Mouse (Mus musculus) v-Abl transformed pro-B cells (cell line): ENCODE results near the gene Egln2.

ENCODE experiments used
- in situ Hi-C, 2 experiments: fragments of 400-800 bp; cut with MboI; formaldehyde crosslinking; loops; one replicate each; pipeline ENCODE4 v1.15.1; 2025; ENCODE audit not compliant: unreplicated experiment in 2 of 2

The Egln2 gene

DNA sequence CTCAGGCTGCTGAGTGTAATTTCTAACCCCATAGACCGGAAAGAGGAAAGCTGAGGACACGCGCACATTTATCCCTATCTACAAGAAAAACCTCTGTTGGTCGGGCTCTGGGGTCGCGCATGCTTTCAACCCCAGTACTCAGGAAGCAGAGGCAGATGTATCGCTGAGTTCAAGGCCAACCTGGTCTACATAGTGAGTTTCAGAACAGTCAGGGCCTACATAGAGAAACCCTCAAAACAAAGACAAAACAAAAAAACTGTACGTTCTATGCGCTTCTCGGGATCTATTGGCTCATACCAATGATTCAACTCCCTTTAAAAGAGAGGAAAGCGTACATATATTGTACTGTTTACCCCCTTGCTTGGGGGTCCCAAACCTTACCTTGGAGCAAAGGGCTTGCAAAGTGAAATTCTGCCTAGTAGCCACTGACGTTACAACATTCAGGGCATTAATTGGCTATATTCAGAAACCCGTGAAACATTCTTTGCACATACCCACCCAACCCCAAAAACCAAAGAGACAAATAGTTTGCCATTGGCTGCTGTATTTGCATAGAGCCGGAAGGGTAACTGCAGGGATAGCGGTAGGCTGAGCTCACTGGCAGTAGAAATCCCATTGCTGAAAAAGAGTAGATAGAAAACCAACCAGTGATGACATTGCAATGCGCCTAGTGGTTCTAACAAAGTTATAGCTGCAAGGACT is 12.8 kb upstream of the Egln2 start:
- in situ Hi-C loops: loop anchor here in 1 of 2 experiments (25.0 kb wide), 1 partner anchor 408 kb away; the partner anchor contains the start of gene Akt2

GRCm38 (mm10) chr7:27178324-27179216 is 12.0 kb upstream of the Egln2 start, which contains the start of gene Rab4b:
Gene Rab4b, minus strand, starts transcription at chr7:27178896.
- in situ Hi-C loops: loop anchor here in 1 of 2 experiments (25.0 kb wide), 1 partner anchor 409 kb away; the partner anchor contains the start of gene Akt2

DNA sequence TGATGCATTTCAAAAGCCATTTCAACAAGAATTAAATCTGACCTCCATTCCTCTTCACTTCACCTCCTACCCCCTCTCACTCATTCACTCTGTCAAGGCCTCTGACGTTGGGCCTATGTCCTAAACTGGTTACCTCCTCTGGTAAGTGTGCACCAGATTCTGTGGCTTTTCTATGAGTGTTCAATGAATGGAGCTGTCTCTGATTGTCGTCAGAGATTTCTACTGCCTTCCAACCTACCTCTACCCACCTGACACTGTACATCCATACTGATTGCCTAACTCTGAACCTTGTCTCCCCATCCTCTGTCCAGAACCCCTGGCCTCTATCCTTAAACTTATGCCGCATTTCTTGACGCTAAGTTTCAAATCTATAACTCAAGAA is 11.3 kb upstream of the Egln2 start:
- in situ Hi-C loops: loop anchor here in 1 of 2 experiments (25.0 kb wide), 1 partner anchor 409 kb away; the partner anchor contains the start of gene Akt2

DNA sequence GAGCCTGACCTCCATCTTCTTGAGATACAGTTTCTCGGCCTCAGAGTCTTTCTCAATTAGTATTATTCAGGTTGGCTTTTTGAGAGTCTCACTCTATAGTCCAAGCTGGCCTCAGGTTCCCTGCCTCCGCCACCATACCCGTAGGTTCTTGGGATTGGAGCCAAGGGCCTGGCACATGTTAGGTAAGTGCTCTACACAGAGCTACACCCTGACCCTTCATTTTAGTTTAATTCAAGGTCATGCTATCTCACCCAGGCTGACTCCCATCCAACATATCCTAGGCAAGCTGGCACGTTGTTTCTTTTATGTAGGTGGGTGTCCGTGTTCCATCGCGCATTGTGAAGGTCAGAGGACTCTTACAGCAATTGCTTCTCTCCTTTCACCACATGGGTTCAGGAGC is 8.3 kb upstream of the Egln2 start:
- in situ Hi-C loops: loop anchor here in 1 of 2 experiments (25.0 kb wide), 2 partner anchors 412 to 1012 kb away; partner anchors contain the start of genes Akt2 and Dyrk1b

GRCm38 (mm10) chr7:27174496-27174895 is 7.9 kb upstream of the Egln2 start:
- in situ Hi-C loops: loop anchor here in 1 of 2 experiments (25.0 kb wide), 1 partner anchor 1013 kb away; the partner anchor contains the start of gene Dyrk1b

- in situ Hi-C loops: loop anchor here in 1 of 2 experiments (25.0 kb wide), 1 partner anchor 1016 kb away; the partner anchor contains the start of gene Dyrk1b
These were observed 4.4 kb upstream of the Egln2 start for GRCm38 (mm10) chr7:27170981-27171380.

DNA sequence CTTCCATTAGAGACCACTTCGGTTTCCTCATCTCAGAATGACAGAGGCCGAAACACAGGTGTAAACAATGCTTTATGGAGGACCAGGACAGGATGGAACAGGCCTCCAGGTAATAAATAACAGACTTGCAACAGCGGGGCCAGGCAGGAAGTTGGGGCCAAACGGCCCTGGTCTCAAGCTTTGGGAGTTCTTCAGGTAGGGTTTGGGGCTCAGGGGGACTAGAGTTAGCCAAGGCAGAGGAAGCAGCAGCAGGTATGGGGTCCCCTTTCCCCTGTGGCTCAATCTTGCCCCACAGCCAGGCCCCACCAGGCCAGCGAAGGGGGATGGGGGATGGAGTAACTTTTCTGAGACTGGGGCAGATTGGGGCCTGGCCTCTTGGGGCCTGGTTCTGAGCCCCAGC is 1.8 kb upstream of the Egln2 start:
- in situ Hi-C loops: loop anchor here in 1 of 2 experiments (25.0 kb wide), 1 partner anchor 1019 kb away; the partner anchor contains the start of gene Dyrk1b

DNA sequence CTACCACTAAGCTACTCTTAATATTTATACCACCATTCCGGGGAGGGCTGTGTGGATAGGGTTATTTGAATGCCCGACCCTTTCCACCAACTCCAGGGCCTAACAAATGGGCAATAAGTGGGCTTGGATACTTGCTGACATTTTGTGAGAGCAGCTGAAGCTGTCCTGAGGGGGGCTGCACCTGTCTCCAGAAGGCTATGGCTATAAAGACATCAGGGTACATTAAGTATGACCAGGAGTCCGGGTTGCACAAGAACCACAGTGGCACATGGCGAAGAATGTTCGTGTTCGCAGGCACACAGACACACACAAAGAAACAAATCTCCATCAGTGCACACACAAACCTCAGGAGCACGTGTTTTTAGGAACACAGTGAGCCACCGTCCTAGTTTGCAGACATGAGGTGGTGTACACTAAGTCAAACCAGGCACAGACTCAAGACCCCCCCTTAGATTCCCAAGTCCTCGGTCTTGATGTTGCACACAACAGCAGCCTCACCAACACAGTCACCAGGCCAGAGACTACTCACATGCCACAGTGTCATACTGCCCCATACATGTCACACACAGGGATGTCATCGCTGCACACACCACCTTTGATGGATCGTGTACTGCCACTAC is 983 bp upstream of the Egln2 start:
- in situ Hi-C loops: loop anchor here in 1 of 2 experiments (25.0 kb wide), 1 partner anchor 1020 kb away; the partner anchor contains the start of gene Dyrk1b

DNA sequence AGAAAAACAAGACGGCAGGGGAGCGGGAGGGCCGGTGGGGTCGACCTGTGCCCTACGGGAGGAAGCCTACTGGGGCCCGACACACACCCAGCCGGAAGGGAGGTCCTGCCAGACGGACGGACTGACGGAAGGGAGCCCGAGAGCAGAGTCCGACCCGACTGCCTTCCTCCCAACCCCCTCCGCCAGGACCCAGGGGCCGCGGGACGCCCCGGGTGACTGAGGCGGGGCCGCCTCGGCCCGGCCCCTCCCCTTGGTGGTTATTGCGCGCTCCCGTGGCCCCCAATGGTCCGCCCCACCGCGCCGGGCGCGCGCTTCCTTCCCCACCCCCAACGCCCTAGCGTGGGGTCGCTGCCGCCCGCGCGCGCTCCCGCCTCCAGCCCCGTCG is 381 bp downstream of the Egln2 start:
- in situ Hi-C loops: loop anchor here in 1 of 2 experiments (25.0 kb wide), 1 partner anchor 1021 kb away; the partner anchor contains the start of gene Dyrk1b

GRCm38 (mm10) chr7:27165696-27166095 is 906 bp downstream of the Egln2 start:
- in situ Hi-C loops: loop anchor here in 1 of 2 experiments (25.0 kb wide), 1 partner anchor 1022 kb away; the partner anchor contains the start of gene Dyrk1b

- in situ Hi-C loops: loop anchor here in 1 of 2 experiments (25.0 kb wide), 1 partner anchor 1022 kb away; the partner anchor contains the start of gene Dyrk1b
These were observed 1.5 kb downstream of the Egln2 start for GRCm38 (mm10) chr7:27165007-27165655.

GRCm38 (mm10) chr7:27164112-27164947 is 2.3 kb downstream of the Egln2 start:
- in situ Hi-C loops: loop anchor here (5.0 to 25.0 kb wide), 3 partner anchors 113 to 1023 kb away; partner anchors contain the start of genes Dyrk1b (in 1 of the 2) and Zfp607b (in 1 of the 2)

DNA sequence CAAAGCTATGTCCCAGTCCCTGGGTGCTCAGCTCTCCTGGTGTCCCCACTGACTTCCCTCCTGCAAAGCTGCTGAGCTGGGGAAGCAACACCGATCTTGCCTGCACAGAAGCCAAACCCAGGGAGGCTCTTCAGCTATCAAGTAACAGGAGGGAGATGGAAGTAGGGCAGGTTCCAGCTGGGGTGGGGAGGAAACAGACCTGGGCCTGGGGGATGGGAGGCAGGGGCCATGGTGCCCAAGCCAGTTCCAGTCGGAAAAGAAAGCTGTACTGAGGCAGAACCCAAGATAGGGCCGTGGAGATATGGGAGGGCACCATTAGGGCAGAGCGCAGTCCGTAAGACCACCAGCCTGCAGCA is 3.2 kb downstream of the Egln2 start:
- in situ Hi-C loops: loop anchor here (5.0 to 25.0 kb wide), 3 partner anchors 114 to 1024 kb away; partner anchors contain the start of genes Dyrk1b (in 1 of the 2) and Zfp607b (in 1 of the 2)

DNA sequence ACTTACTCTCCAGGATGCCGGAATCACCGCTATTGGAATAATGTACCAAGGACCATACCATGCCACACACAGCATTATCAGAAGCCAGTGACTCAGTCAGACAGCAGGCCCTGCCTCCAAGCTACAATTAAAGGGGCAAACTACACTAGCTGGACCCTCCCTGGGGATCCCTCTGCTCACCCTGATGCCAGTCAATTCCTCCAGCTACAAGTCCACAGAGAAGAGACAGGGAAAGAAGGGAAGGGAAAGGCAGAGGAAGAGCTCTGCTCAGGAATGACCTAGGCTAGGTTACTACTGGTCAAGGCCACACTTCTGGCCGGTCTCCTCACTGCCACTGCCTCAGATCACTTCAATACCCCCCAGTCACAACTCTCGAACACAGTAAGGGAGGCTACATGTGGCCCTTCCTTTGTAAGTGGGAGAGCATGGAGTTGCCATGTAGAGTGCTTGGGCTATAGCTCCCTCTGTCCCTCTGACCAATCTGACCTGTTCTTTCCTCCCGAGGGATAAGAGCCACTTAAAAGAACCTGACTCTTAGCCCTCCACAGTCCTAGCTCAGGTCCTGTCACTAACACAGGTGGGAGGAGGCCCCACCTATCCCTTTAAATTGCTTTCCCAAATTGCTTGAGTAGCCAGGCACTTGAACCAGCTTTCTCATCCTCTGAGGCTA is 3.7 kb downstream of the Egln2 start:
- in situ Hi-C loops: loop anchor here (5.0 to 25.0 kb wide), 3 partner anchors 114 to 1024 kb away; partner anchors contain the start of genes Dyrk1b (in 1 of the 2) and Zfp607b (in 1 of the 2)

DNA sequence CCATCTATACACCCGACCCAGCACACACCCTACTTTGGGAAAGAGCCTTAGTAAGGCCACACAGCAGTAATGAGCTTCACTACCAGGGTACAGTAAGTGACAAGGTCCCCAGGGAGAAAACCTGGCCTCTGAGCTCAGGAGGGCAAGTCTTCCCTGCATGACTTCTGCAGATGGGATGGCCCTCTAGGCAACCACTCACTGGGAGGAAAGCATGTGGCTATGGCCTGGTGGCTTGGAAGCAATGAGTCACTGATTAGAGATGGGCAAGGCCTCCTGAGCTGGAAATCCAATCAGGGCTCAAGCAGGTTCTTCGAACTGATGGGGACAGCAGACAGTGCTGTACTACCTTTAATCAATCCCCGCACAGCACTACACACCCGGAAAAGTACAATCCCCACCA is 4.9 kb downstream of the Egln2 start:
- in situ Hi-C loops: loop anchor here (5.0 to 25.0 kb wide), 3 partner anchors 116 to 1026 kb away; partner anchors contain the start of genes Dyrk1b (in 1 of the 2) and Zfp607b (in 1 of the 2)

- in situ Hi-C loops: loop anchor here (5.0 to 25.0 kb wide), 3 partner anchors 116 to 1026 kb away; partner anchors contain the start of genes Dyrk1b (in 1 of the 2) and Zfp607b (in 1 of the 2)
These were observed 5.7 kb downstream of the Egln2 start for GRCm38 (mm10) chr7:27160921-27161320.

GRCm38 (mm10) chr7:27159882-27160281 is 6.7 kb downstream of the Egln2 start:
- in situ Hi-C loops: loop anchor here (5.0 to 25.0 kb wide), 3 partner anchors 117 to 1027 kb away; partner anchors contain the start of genes Dyrk1b (in 1 of the 2) and Zfp607b (in 1 of the 2)
